Mouse (Mus musculus) NIH3T3 (cell line): ENCODE data around the gene Alg5.
"Not testable (repeated sequence)": the region's sequence is repeated elsewhere in the genome, so short reads cannot be mapped to it uniquely, and the experiment has no call there.

Source experiments
- DNase-seq: peaks from one replicate; pipeline ENCODE4 v3.0.0-alpha.2; 2012; ENCODE audit warnings: low read depth

Alg5 gene

DNA sequence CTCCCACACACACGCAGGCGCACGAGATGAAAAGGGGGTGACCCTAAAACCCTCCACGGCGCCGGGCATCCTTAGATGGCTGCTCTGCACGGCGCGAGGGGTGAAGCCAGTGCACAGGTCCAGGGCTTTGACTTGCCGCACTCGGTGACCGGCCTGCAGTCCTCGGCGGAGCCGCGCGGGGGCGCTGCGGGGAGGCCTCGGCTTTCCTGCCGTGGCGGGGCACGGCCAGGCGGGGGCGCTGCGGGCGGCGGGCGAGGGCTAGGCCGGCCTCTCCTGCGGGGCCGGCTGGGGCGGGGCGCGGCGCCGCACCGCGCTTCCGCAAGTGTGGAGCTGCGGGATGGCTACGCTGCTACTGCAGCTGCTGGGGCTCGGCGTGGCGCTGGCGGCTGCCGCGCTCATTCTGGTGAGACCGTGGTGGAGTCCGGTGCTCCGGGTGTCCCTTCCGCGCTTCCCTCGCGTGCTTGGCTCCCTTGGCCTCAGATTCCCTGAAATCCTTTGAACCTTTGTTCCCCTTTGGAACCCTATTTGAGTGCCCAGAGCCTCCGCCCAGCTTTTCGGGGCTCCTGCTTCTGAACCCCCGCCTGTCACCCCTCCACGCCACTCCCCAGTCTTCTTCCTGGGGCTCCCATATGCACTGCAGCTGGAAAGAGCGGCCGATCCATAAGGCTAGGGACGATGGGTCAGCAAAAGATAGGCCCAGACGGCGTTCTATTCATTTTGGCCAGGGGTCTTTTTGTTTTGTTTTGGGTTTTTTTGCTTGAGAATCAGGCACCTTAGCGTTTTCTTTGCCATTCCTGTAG is at the start of gene Alg5, which contains the start of gene Exosc8:
Alg5 (plus strand) TSS at position 293 of the 800 bp plus-strand sequence.
Exosc8 (minus strand) TSS at position 147 of the 800 bp plus-strand sequence.
- peak; percentile 92 for DNase-seq

DNA sequence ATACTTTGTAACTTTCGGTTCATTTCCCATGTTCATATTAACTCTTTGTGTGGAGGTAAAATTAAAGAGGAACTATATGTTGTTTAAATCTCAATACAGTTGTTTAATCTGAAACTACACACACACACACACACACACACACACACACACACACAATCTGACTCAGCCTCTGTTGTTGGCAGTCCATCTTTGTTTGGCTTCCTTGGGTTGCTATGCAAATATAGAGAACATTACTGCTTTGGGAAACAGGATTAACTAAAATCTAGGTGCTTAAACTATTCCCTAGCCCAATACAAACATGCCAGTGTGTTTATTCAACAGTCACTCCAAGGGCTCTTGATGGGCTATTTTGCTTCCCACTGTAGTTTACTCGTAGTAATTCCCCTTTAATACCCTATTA is 48.1 kb upstream of the Alg5 start:
- peak; percentile 55 for DNase-seq

DNA sequence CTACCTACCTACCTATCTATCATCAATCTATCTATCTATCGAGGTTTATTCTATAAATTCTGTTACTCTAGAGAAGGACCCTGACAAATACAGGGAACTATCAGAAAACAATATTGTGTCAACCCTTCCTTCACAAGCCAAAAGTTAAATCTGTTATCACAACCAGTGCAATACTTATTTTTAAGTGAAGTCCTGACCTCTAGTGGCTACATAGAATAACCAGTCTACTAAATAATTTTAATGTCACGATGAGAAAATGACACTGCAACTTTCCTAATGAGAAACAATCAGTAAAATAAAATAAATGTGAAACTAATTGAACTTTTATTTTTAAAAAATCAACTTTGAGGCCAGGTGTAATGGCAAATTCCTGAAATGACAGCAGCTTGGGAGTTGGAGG is 46.2 kb upstream of the Alg5 start:
- DNase-seq, result peak; percentile 59

DNA sequence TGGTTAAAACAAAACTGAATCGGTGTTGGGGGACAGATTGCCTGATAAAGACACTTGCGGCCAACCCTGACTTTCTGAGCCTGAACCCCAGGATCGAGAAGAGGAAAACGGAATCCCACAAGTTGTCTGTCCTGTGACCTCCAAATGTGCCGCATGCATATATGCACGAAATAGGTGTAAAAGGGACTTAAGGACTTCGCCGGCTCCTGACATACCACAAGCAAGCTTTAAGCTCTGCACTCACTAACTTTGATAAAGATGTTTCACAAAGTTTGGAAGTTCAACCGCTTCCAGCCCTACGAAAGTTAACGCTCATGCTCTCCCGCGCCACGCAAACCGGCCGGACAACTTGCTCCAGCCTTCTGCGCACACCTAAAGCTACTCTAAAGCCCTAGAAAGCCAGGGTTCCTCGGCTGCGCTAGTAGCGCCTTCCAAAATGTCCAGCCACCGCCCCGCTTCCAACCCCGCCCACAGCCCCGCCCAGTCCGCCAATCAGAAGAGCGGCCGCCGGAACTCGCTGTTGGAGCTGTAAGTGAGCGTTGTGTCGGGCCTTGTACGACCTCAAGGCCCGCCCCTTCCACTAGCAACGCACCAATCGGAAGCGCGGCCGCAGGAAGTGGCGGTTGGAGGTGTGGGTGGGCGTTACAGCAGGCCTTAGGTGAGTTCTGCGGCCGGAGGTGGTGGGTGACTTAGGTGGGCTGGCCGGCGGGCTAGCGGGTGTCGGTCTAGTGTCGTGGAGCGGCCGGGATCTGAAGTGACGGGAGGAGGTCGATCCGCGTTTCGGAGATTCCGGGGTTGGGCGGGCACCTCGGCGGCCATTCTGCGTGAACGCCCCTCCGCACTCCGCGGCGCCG is 42.9 kb upstream of the Alg5 start, which contains the start of gene Supt20:
Supt20 (plus strand) TSS at position 606 of the 854 bp plus-strand sequence.
- DNase-seq, result peak; percentile 97

DNA sequence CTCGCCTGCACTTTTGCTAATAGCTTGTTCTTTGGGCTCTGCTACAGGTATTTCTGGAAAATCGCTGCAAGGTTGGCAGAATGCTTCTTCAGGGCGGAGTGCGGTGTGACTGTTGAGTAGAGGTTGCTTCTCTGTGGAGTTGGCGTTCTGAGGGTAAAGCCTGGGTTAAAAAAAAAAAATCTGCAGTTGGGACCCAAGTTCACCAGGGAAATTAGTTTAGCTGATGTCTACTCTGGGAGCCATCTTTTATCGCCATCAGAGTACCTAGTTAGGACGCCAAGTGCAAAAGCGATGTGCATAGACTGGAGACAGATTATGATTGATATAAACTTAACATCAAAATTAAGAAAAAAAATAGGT is 42.3 kb upstream of the Alg5 start:
- no peak for DNase-seq

DNA sequence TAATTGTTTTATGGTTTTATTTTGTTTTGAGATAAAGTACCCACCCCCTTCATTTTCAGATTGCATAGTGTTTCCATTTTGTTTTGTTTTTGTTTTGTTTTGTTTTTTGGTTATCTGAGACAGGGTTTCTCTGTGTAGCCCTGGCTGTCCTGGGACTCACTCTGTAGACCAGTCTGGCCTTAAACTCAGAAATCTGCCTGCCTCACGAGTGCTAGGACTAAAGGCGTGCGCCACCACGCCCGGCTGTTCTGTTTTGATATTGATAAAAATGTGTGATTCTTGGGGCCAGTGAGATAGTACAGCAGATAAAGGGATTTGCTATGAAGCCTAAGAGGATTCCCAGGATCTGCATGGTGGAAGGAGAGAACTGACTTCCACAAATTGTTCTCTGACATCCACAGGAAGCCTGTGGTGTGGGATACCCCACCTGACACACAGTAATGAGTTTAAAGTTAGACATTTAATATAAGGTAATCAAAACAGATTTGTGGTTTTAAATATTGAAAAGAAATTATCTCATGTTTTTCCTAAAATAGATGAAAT is 35.5 kb upstream of the Alg5 start:
- DNase-seq, result no peak

DNA sequence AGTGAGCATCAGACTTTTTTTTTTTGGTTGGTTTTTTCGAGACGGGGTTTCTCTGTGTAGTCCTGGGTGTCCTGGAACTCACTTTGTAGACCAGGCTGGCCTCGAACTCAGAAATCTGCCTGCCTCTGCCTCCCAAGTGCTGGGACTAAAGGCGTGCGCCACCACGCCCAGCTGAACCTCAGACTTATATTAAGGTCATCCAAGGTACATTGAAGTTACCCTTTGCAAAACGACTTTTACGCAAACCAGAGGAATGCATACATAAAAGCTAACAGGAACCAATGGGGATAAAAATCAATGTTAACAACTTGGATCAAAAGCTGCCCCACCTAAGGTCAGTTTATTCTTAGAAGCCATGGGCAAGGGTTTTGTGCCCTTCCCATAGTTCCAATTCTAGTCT is 31.2 kb upstream of the Alg5 start:
- DNase-seq, result not testable (repeated sequence)

DNA sequence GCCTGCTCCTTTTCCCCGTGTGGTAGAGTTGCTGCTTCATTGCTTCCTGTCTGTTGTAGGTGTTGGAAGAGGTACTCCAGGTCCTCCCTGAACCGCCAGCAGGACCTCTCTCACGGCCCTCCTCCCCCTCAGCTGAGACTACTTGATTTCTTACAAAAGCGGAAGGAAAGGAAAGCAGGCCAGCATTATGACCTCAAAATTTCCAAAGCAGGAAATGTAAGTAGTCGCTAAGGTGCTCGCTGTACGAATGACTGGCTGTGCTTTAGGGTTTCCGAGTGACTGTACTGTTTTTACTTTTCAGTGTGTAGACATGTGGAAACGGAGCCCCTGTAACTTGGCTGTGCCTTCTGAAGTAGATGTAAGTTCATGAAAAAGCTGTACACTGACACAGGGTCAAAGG is 26.4 kb upstream of the Alg5 start:
- no peak for DNase-seq

DNA sequence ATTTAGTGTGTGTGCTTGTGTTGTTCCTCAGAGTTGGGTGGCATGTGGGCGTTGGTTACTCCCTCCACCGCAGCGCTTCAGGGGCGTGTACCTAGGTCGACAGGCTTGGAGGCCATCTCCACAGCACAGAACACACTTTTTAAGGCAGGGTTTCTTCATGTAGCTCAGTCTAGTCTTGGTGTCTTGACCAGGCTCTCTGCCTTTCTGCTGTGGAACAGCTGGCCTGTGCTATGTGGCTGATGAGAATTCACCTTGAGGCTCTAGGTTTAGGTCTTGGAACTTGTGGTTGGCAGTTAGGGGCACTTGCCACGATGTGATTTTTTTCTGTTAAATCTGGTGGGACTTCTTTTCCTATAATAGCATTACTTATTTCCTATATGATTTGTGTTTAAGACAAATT is 21.1 kb upstream of the Alg5 start, which contains the start of gene Gm21958:
Gm21958 (minus strand) TSS at position 101 of the 400 bp plus-strand sequence.
- no peak for DNase-seq

DNA sequence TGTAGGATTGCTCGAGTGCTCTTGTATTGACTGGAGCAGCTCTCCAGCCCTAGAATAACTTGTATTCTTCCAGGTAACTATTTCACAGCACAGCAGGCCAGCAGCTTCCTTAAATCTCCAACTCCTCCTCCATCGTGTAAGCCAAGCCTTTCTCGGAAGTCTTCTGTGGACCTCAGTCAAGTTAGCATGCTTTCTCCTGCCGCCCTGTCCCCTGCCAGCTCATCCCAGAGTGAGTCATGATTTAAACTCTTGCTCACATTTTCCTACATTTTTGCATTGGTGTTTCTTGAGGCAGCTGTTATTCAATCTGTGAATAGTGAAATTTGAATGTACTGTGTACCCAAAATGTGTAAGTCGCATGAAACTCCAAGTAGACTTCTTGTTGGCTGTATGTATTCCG is 19.9 kb upstream of the Alg5 start:
- peak; percentile 76 for DNase-seq

DNA sequence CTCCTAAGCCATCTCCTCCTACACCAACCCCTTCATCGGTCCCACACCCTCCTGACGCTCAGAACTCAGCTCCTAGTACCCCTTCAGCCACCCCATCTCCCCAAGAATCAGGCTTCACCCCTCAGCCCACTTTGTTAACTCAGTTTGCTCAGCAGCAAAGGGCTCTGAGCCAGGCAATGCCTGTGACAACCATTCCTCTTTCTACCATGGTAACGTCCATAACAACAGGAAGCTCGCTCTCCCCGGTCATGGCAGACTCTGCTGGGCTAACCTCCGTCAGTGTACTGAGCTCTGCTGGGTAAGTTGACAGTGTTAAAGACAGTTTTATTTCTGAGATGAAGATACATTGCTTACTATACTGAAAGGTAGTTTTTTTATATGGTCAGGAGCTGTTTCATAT is 18.0 kb upstream of the Alg5 start:
- no peak for DNase-seq

DNA sequence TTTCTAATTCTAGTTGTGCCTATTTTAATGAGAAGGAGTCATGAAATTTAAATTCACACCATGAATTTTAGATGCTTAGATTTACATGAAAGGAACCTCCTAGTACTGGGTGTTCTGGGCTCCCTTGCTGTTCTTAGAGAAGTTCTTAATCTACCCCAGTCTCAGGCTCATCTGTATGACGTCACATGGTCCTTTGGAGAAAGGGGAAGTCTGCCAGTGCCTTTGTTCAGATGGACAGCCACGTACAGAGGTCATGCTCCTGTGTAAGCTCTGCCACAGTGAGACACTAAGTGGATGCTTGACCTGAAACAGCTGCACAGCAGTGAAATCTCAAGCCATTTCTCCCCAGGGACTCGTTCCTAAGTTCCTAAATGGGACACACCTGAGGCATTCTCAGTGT is 16.4 kb upstream of the Alg5 start:
- no peak for DNase-seq

DNA sequence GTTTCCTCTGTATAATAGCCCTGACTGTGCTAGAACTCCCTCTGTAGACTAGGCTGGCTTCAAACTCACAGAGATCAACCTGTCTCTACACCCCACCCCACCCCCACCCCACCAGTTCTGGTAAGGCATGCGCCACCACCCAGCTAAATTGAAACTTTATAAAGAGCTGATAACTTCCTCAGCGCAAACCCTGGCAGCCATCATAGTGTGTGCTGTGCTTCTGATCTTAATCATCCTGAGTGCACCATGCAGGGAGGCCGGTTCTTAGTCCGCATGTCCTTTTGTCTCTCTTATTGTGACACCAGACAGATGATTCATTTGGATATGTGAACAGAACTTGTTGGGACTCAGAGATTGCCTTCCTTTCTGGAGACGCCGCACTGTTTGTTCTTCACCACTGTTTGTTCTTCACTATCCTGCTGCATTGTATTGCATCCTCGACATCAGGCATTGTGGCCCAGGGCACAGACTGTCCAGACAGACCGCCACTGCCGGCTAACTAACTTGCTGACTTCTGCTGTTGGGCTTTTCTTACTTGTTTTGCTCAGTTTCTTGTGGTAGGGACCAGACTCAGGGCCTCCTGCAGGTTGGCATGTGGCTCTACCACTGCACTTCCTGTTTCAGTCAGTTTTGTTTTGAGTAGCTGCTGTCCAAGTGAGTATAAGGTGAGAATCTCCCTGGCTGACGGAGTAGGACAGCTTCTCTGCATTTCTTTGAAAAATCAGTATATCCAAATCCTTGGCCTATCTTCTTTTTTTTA is 11.4 kb upstream of the Alg5 start:
- no peak for DNase-seq

DNA sequence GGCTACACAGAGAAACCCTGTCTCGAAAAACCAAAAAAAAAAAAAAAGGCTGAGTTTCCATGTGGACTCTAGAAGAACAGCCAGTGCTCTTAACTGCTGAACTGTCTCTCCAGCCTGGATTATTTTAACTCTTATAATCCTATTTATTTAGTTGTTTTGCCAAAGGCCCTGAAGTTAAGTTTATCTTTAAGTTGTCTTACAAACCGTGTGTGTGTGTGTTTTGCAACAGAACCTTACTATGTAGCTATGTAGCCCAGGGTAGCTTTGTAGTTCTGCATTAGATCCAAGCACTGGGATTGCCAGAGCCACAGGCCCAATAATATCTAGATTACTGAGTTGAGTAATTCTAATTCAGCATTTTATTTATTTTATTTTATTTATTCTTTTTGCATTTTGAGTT is 10.0 kb upstream of the Alg5 start:
- no peak for DNase-seq

DNA sequence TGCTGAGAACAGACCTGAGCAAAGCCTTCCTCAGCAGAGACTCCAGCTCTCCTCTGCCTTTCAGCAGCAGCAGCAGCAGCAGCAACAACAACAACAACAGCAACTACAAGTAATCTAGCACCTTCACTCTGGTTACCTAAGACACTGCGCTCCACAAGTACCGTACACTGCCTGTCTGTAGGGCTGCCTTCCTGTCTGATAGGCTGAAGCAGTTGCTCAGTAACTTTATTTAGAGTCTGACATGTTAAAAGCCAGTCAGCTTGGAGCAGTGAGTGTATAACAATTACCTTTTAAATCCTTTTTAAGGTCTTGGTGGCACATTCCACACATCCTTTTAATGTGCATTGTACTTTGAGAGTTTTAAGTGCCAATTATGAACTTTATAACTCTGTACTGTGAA is 7.8 kb upstream of the Alg5 start:
- DNase-seq, result no peak

DNA sequence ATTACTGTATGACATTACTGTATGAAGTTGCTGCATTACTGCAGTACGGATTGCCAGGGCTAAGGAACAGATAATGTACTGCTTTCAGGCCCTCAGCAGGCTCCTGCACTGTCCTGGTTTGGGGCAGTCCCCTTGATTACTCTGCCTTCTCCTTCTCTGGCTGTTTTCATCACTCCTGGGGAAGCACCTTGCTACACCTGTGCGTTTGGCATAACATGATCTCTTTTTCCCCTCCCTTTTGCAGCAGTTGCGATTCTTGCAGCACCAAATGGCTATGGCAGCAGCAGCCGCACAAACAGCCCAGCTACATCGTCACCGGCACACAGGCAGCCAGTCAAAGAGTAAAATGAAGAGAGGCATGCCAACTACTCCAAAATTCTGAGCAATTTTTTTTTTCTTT is 7.2 kb upstream of the Alg5 start:
- DNase-seq, result no peak

DNA sequence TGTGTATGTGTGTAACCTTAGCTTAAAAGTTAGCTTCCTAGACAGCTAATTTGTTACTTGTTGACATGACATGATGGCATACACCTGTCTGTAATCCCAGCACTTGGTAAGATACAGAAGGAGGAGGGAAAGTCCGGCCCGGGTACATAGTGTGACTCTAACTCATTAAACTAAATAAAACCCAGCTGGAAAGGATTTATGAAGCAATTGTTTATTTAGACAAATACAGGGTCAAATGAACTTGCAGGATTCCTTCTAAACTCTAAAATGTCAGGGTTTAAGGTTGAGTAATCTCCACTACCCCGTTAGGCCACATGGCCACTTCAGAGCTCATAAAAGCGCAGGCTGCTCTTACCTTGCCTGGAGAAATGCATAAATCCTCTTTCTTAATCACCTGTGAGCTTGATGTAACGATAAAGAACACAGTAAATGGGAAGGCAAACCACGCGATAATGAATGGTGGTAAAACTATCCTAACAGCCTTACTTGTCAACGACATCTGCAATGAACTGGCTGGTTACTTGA is 3.7 kb upstream of the Alg5 start:
- DNase-seq, result peak; percentile 22

DNA sequence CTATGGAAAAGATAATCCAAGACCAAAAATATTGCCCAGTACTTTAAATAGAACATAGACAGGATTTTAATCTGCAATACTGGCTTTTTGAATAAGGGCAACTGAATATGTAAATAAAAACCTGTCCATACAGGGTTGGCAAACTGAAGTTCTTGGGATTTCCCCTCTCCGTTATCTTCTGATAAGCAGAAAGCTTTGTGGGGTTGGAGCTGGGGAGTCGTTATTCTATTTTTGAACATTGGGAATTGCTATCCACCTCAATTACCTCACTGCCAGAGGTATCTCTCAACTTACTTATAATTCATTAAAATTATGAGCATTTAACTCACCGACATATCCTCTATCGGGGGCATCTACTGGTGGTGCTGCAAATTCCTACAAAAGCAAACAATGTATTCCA is 3.0 kb upstream of the Alg5 start:
- no peak for DNase-seq

DNA sequence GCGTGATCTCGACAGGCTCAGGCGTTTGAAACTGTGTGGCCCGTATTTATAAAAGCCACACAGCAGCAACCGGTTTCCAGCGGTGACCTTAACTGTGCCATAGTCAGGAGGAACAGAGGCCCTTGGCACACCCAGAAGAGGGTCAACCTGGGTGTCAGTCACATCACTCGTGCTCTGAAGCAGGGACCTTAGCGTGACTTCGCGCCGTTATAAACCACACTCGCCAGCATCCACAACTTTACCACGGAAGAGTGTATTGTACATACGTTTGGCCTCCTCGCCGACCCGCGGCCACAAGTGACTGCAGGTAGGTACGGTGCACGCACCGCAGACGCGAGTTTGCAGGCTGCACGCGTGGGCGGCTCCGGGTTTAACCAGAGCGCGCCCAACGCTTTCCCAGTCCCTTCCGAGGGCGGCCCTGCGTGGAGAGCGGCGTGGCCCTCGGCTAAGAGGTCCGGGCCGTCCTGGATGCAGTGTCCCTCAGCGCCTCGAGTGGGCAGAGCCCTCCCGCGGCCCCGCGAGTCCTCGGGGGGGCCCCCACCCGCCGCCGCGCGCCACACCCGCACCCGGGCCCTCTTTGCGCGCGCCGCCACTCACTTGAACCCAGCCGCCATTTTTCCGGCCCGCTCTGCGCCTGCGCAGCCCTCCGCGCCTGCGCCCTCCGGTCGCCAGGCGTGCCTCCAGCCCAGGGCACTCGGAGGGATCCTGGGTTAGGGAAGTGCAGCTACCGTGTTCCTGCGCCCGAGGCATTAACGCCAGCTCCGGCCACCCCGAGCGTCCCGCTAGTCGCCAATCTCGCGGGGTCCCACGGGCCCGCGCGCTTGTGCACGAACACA is 710 bp upstream of the Alg5 start:
- DNase-seq, result peak; percentile 94

DNA sequence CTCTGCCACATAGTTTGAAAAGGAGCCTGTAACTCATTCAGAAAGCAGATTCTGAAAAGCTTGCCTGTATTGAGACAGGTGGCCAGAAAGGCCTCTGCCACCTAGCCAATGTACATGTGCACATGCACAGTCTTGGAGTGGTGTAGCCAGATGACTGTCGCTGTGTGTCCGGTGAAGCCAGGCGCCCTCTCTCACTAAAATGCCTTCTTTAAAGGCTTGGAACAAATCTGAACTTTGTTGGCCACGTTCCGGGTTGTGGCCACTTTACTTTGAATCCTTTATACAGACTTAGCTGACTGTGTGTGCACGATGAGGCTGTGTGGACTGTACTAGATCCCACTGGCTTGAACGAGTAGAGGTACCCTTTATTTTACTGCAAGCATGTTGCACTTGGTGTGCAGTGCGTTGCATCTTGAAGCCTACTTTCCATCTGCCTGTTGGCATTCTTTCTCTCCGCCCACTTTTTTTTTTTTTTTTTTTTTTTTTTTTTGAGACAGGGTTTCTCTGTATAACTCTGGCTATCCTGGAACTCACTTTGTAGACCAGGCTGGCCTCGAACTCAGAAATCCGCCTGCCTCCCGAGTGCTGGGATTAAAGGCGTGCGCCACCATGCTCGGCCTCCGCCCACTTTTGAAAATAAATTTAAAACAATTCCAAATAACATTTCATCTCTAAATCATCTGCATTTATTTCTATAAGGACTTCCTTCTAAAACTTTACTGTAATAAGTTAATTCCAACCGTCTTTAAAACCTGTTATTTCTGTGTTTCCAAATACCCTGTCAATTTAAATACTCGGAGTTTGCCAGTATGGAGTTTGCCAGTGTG is 975 bp downstream of the Alg5 start:
- peak; percentile 60 for DNase-seq
